Mouse (Mus musculus): ENCODE measurements around the gene Chst3. TPM values are rescaled to one million over a fixed set of nuclear protein-coding genes. Genes with fewer than 3 reads are reported as not detected.
A peak's percentile ranks its signal among the peaks of the same experiment; 100 is the strongest.
"Not testable (repeated sequence)": the region's sequence is repeated elsewhere in the genome, so short reads cannot be mapped to it uniquely, and the experiment has no call there.

The Chst3 gene
- total RNA-seq, 2 experiments from 2014 or later: 0.84 to 0.99 TPM

DNA sequence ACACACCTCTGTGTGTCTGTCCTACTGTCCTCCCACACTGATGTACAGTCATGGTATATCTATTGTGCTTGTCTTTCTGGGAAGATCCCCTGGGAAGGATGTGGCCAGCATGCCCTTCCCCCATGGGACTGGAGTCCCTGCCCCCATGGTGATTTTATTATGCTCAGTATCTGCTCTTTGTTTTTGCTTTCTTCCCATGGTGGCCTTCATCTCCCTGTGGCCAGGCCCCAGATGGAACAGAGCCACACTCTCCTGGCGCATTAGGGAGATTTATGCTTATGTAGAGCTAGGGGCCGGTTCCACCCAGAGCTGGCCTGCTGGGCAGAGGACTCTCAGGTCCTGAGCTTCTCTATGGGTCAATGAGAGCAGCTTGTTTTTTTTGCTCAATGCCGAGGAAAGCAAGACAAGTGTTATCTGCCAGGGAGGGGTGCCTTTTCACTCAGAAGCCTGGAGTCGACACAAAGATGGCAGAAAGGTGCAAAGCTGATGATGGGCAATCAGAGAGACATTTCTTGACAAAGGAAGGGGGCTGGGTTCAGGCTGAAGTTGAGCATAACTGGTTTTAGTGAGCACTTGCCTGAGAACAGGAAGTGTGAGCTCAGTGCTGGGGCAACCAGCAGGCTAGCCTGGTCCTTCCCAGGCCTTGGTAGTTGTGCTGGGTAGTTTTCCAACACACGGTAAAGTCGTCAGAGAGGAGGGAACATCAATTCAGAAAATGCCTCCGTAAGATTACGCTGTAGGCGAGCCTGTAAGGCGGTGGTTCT lies 48.6 kb downstream of the Chst3 start:
- DNase-seq (ENCODE audit: low spot score): no peak
- intact Hi-C loops (cut with DNase I): no loop called here

- intact Hi-C loops (cut with DNase I): no loop called here
- no peak for DNase-seq (ENCODE audit: low spot score)
Measured at GRCm38 (mm10) chr10:60168960-60169359, 50.1 kb downstream of the Chst3 start.

DNA sequence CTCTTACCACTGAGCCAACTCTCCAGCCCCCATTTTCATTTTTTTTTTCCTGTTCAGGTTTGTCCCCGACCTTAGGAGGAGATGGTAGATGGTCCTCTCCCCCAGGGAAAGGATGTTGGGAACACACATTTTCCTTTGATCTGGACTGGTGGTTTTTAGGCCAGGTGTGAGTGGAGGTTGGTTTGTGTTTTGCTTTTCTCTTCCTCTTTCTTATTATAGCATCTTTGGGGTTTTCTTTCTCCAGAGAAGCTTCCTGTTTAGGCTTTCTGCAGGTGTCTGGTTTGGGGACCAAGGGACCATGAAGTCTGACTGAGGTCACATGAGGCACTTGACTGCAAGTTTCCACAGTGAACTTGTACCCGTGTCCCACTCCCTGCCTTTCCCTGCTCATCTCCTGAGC lies 50.8 kb downstream of the Chst3 start:
- intact Hi-C loops (cut with DNase I): no loop called here
- no peak for DNase-seq (ENCODE audit: low spot score)

DNA sequence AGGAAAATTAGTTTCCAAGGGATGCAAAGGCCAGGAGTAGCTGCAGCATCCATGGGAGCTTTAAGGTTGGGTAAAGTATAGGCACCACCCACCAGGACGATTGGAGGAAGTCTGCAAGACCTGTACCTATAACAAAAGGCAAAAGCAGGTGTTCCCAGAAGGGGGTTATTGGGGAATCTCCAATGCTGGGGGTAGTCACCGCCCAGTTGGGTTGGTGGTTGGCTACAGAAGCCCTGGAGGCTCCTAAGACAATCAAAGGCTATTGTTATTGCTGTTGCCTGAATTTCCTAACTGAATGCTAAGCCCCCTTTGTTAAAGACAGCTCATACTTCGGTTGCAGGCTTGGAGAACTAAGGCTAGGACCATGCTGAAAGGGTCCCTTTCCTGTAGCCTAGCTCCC lies 53.0 kb downstream of the Chst3 start:
- no peak for DNase-seq (ENCODE audit: low spot score)
- intact Hi-C loops (cut with DNase I): no loop called here

DNA sequence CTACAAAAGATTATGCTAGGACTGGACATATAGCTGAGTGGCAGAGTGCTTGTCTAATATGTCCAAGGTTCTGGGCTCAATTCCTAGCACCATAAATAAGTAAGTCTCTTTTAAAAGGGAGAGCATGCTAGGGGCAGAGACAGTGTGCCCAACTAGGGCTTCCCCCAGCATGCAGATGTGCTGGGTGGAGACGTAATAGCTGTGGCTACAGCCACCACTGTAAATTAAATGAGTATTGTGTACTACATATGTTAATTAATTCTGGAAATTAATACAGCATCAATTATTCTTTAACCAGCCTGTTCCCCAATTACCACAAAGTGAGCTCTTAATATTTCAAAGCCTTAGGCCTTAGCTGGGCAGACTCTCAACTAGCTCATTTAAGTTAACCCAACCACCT lies 54.2 kb downstream of the Chst3 start:
- intact Hi-C loops (cut with DNase I): no loop called here
- no peak for DNase-seq (ENCODE audit: low spot score)

DNA sequence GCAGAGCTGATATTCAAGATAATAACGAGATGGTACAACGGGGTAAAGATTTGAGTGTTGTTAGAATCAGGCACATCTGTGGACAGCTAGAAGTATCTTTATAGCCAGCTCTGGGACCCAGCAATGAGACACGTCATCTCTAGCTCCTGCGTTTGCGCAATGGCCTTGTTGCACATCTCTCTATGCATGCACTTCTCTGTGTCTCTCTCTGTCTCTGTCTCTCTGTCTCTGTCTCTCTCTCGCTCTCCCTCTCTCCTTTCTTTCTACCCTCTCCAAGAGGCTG lies 56.1 kb downstream of the Chst3 start:
- intact Hi-C loops (cut with DNase I): no loop called here
- no peak for DNase-seq (ENCODE audit: low spot score)

- DNase-seq (ENCODE audit: low spot score); intact Hi-C loops (cut with DNase I): not testable (repeated sequence)
Measured at GRCm38 (mm10) chr10:60162184-60162972, 56.7 kb downstream of the Chst3 start.

GRCm38 (mm10) chr10:60161397-60161796 lies 57.7 kb downstream of the Chst3 start:
- DNase-seq (ENCODE audit: low spot score); intact Hi-C loops (cut with DNase I): not testable (repeated sequence)

GRCm38 (mm10) chr10:60158144-60158543 lies 60.9 kb downstream of the Chst3 start:
- no peak for DNase-seq (ENCODE audit: low spot score)
- intact Hi-C loops (cut with DNase I): no loop called here

DNA sequence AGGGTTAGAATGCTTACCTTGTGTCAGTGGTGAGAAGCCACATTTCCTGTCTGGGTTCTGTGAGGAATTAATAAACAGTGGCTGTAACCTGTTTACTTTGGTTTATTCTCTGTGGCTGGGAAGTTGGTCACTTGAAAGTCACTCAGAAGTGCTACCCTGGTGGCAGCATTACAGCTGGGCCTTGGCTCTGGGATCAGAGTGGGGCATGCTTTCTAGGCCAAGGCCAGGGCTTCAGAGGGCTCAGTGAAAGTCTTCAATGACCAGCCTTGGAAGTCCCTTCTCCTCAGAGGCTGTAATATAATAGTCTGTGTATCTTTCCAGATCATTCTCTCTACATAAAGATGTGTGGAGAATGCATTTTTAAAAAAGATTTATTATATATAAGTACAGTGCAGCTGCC lies 63.0 kb downstream of the Chst3 start:
- intact Hi-C loops (cut with DNase I): no loop called here
- DNase-seq (ENCODE audit: low spot score): no peak

DNA sequence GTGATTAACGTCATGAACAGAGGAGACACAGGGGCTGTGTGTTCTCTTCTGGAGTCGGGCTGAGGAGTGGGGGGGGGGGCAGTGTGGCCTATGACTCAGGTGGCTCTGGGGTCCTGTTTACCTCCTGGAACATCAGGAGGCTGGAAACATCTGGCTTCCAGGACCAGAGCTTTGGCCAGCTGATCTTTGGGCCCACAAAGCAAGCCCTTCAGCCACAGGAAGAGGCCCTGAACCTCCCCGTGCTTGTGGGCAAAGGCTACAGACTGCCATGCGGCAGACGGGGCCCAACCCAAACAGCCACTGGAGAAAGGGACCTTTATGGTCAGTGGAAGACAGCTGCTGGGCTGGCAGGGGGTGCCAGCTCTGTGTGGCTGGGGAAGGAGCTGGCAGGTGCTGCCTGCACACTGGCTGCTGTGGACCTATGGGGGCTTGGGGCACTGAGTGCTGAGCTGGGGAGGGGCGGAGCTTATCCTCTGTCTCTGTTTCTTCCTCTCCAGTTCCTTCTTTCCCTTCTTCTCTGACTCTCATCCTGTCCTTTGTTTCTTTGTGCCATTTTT lies 67.9 kb downstream of the Chst3 start:
- no peak for DNase-seq (ENCODE audit: low spot score)
- intact Hi-C loops (cut with DNase I): no loop called here

DNA sequence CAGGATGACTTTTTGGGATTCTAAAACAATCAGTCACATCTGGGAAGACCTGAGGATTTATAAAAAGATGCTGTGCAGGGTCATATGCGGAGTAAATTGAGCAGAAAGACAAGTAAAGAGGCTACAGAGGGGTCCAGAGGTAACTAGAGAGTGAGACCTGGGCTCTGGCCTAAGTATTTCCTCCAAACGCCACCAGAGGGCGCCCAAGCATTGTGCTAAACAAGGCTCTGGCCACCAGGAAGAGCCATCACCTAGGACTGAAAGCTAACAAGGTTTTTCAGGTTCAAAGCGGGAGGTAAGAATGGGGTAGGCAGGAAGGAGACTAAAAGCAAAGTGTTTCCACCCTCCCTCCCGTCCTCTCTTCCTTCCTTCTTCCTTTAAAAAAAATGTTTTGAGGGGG lies 71.0 kb downstream of the Chst3 start:
- peak; percentile 39 for DNase-seq (ENCODE audit: low spot score)
- intact Hi-C loops (cut with DNase I): loop anchor here (2.0 to 5.0 kb wide), 4 partner anchors 43 to 256 kb away; no protein-coding TSS in a partner anchor

- intact Hi-C loops (cut with DNase I): loop anchor here (2.0 to 5.0 kb wide), 4 partner anchors 43 to 255 kb away; no protein-coding TSS in a partner anchor
- DNase-seq (ENCODE audit: low spot score): peak; percentile 21
Measured at GRCm38 (mm10) chr10:60147510-60148047, 71.5 kb downstream of the Chst3 start.

- no peak for DNase-seq (ENCODE audit: low spot score)
- intact Hi-C loops (cut with DNase I): no loop called here
Measured at GRCm38 (mm10) chr10:60141656-60142160, 77.4 kb downstream of the Chst3 start.

GRCm38 (mm10) chr10:60140751-60141150 lies 78.3 kb downstream of the Chst3 start:
- intact Hi-C loops (cut with DNase I): no loop called here
- no peak for DNase-seq (ENCODE audit: low spot score)

- intact Hi-C loops (cut with DNase I): no loop called here
- no peak for DNase-seq (ENCODE audit: low spot score)
Measured at GRCm38 (mm10) chr10:60138680-60139079, 80.4 kb downstream of the Chst3 start.

DNA sequence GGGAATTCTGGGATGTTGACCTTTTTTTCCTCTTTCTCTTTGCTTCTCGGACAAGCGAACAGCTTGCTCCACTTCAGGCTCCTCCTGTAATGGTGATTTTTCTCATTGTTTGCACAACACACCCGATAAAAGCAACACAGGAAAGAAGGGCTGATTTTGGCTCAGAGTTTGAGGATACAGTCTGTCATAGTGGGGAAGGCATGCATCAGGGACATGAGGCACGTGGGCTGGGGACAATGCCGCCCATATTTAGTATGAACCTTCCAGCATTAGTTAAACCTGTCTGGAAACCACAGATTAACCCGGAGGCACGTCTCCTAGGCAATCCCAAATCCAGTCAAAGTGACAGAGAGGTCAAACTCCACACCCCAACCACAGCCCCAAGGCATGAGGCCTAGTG lies 82.1 kb downstream of the Chst3 start:
- intact Hi-C loops (cut with DNase I): no loop called here
- DNase-seq (ENCODE audit: low spot score): no peak

- intact Hi-C loops (cut with DNase I); DNase-seq (ENCODE audit: low spot score): not testable (repeated sequence)
Measured at GRCm38 (mm10) chr10:60136010-60136409, 83.0 kb downstream of the Chst3 start.

DNA sequence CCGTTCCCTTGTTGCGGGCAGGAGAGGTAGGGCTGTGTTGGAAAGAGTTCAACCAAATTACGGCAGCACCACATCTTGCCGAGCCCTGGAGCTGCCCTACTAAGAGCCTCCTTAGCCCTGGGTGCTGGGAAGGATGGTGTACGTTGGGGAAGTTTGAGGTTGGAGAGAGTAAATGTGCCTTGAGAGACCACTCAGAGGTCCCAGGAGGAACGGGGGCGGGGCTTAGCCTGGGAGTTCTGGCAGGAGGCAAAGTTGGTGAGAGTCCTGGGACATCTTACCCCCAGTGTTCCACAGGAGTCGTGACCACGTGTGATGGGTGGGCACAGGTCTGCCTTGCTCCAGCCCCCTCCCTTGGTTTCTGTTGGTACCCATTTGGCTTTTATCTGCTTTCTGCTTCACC lies 84.9 kb downstream of the Chst3 start:
- no peak for DNase-seq (ENCODE audit: low spot score)
- intact Hi-C loops (cut with DNase I): no loop called here

DNA sequence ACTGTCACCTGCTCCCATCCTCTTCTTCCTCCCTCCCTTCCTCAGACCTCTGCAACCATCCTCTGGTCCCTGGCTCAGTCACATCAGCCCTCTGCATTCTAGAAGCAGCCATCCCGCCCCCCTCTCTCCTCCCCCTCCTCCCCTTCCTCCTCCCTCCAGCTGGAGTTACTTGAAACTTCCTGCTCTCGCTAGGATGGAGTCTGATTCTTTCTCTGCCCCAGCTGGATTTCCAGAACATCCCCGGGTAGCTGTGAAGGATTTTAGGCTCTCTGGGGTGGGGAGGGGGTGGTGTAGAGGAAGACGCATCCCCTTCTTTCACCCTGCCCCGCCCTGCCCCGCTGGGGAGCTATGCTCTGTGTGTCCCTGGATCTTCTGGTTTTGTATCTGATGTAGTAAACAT lies 85.6 kb downstream of the Chst3 start:
- intact Hi-C loops (cut with DNase I): no loop called here
- DNase-seq (ENCODE audit: low spot score): no peak
